Mouse (Mus musculus) CH12.LX (cell line): Measurements from ENCODE around the gene Ccdc40.

Source experiments
- CHD1 ChIP-seq: IDR thresholded peaks from 2 replicates; pipeline ENCODE4 v1.6.1; 2012; ENCODE audit warnings: low read depth, low read length, improper control_type of control experiment, inconsistent platforms
- CTCF ChIP-seq, 2 experiments: IDR thresholded peaks in 1 of 2; conservative IDR thresholded peaks in 1 of 2; 2 replicates each; pipeline ENCODE4 v1.5.1; 2011 to 2012; ENCODE audit warnings: low read depth in 2 of 2, low read length in 2 of 2, improper control_type of control experiment in 1 of 2, inconsistent platforms in 1 of 2, mild to moderate bottlenecking in 1 of 2, moderate library complexity in 1 of 2
- EP300 ChIP-seq: IDR thresholded peaks from 2 replicates; pipeline ENCODE4 v1.6.1; 2011; ENCODE audit warnings: low read length, improper control_type of control experiment
- IRF4 ChIP-seq: IDR thresholded peaks from 2 replicates; pipeline ENCODE4 v1.6.1; 2014; ENCODE audit warnings: low read depth, mild to moderate bottlenecking, inconsistent platforms, low read length, improper control_type of control experiment
- POLR2A ChIP-seq: IDR thresholded peaks from 2 replicates; pipeline ENCODE4 v1.6.1; 2011; ENCODE audit warnings: low read depth, mild to moderate bottlenecking, improper control_type of control experiment, low read length

DNA sequence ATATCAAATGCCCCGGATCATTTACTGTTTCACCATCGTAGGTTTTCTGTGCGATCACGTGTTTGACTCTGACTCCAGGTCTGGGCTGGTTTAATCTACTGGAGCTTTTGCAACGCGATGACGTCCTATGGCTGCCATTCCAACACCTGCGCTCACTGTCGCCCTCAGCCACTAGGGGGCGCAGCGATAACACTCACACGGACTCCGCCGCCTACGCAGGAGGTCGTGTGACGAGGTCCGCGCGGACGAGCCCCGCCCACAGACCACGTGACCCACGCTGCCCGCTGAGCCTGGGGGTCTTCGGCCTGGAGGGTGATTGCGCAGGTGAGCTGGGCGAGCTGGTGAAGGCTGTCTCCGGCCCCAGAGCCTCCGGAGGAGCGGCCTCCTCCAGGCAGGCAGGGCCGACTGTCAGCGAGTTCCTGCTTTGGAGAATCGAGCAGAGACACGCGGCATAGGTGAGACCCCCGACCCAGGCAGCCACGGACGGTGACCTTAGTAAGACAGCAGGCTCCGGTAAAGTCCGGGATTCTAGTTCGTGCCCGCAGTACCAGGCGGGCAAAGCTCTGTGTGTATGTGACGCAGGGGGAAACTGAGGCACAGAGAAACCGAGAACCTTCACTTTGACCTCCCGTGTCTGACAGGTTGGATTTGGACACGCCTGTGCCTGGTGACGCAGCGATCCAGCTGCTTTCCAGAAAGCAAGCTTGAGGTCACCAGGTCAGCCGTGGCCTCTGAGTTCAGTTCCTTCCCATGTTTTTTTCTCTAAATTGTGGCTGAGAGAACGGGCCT, 39.6 kb downstream of the Ccdc40 start, which contains the start of gene Gaa:
- TF ChIP-seq EP300 (no peak), CTCF (conservative IDR thresholded peaks at IDR 0.05 in 1 of 2, IDR thresholded peaks at IDR 0.05 in 1 of 2; ENCODE audit: low read depth in 2 of 2, low read length in 2 of 2) (peak; percentile 90 to 98), POLR2A (peak; percentile 54; the same call in 1 of the 2 replicates), CHD1 (no peak), IRF4 (peak; percentile 55; the same call in 1 of the 2 replicates)
